Mouse (Mus musculus): ENCODE measurements around the gene Sim2.

Sim2 gene

GRCm38 (mm10) chr16:94168655-94169545 is 84.2 kb downstream of the Sim2 start:
- no peak for DNase-seq

DNA sequence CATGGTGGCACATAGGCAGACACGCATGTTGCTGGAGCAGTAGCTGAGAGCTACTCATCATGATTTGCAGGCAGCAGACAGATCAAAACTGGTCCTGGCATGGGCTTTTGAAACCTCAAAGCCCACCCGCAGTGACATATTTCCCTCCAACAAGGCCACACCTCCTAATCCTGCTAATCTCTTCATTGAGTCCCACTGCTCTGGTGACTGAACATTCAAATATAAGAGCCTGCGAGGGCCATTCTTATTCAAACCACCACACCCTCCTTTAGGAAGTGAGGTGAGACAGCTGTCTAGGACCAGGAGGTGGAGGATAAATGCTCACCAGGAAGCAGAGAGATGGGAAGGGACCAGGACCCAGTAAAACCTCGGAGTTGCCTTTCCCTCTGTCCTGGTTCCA is 85.5 kb downstream of the Sim2 start:
- no peak for DNase-seq

DNA sequence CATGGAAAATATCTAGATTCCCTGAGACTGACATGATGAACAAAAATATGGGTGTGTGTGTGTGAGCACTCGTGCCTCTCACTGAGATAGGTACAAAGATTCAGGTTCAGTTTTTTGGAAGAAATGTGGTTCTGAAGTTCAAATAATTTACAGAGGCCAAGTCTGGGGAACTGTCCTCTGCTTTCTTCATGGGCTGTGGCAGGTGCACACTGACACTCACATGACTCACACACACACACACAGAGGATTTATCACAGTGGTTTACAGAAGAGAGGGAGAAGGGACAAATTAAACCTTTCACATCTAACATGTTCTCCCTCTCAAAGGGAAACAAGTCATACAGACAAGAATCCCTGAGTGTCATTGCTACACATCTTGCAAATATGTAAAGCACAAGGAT is 88.6 kb downstream of the Sim2 start:
- DNase-seq = no peak

- no peak for DNase-seq
These were observed 90.7 kb downstream of the Sim2 start for GRCm38 (mm10) chr16:94175366-94175986.

All from cerebellum, adult 18-20 months (tissue).